ENCODE assay signal across 8 mouse cellular contexts in genomic region chr10:61175442-61176204, GRCm38 (mm10). TPM values are rescaled to one million over a fixed set of nuclear protein-coding genes. Genes with fewer than 3 reads are reported as not detected.
DNase-seq lines count a peak whose midpoint lies in the region; ATAC-seq and TF ChIP-seq lines count a peak whose summit lies in the region.

No protein-coding gene starts in this region.

- peak overlapping the region; percentile 60 for H3K4me3 ChIP-seq in E14TG2a.4 (replicated peaks; ENCODE audit: low read length)
- H3K4me3 ChIP-seq in heart, embryonic 10.5 days: peak overlapping the region; percentile 43
- no peak overlapping the region for H3K4me3 ChIP-seq in midbrain, embryonic 13.5 days (replicated peaks)

- H3K27me3 ChIP-seq in E14TG2a.4 (ENCODE audit: insufficient read depth, low read length): peaks cover 73% of the 10 kb centered on the region
- H3K27me3 ChIP-seq in heart, embryonic 10.5 days (ENCODE audit: insufficient read depth, poor library complexity, severe bottlenecking): peaks cover 66% of the 10 kb centered on the region
- H3K27me3 ChIP-seq in midbrain, embryonic 13.5 days: no peaks in the 10 kb centered on the region

- peak; percentile 85 for DNase-seq in 416B (ENCODE audit: low read depth)
- peak; percentile 94 for DNase-seq in cerebellum, adult 9-10 months
- no peak for DNase-seq in heart, embryonic 10.5 days (ENCODE audit: low spot score)
- DNase-seq in layer of hippocampus, postnatal 25 days (ENCODE audit: extremely low spot score in 1 of 2, low spot score in 1 of 2): peak; percentile 36 to 41
- peak; percentile 37 for DNase-seq in thymus, postnatal 14 days
- DNase-seq in kidney, adult 11 months: no peak

- H3K4me1 ChIP-seq in E14TG2a.4 (replicated peaks; ENCODE audit: low read depth, low read length): peaks cover 21% of the 10 kb centered on the region
- peaks cover 10% of the 10 kb centered on the region for H3K4me1 ChIP-seq in heart, embryonic 10.5 days
- H3K4me1 ChIP-seq in midbrain, embryonic 13.5 days (replicated peaks): no peaks in the 10 kb centered on the region; the same call in 1 of the 2 replicates

- 13% methylated on average over 24 of the region's 24 CpGs for WGBS in heart, embryonic 10.5 days
- 19% methylated on average over 24 of the region's 24 CpGs for WGBS in midbrain, embryonic 13.5 days

- H3K27ac ChIP-seq in heart, embryonic 10.5 days: no peak overlapping the region
- H3K27ac ChIP-seq in midbrain, embryonic 13.5 days: no peak overlapping the region

- peak overlapping the region; percentile 17 for H3K4me2 ChIP-seq in midbrain, embryonic 13.5 days (replicated peaks)

- no peak overlapping the region for H3K9ac ChIP-seq in midbrain, embryonic 13.5 days (replicated peaks)

- no peaks in the 10 kb centered on the region for H3K36me3 ChIP-seq in E14TG2a.4 (ENCODE audit: insufficient read depth, low read length)
- H3K36me3 ChIP-seq in heart, embryonic 10.5 days: no peaks in the 10 kb centered on the region
- H3K36me3 ChIP-seq in midbrain, embryonic 13.5 days: no peaks in the 10 kb centered on the region

- no peak for ATAC-seq in midbrain, embryonic 13.5 days

- no peaks in the 10 kb centered on the region for H3K9me3 ChIP-seq in E14TG2a.4 (ENCODE audit: low read length)
- H3K9me3 ChIP-seq in heart, embryonic 10.5 days: no peaks in the 10 kb centered on the region
- H3K9me3 ChIP-seq in midbrain, embryonic 13.5 days: no peaks in the 10 kb centered on the region

- peak; percentile 81 for TF ChIP-seq CTCF in E14TG2a.4 (conservative IDR thresholded peaks at IDR 0.05; ENCODE audit: low read length)

RNA-seq across cellular contexts. Expression of gene Tbata, which starts 3.9 kb away (rescaled TPM):
- not detected in 2 replicates for polyA plus RNA-seq in heart, embryonic 10.5 days (2016; fragmentation: Nextera tagmentation; extraction: Ambion mirVana)
- 10 to 100 TPM in 1 of 2 experiments, 1 to 10 TPM in 1; 9.6 to 16.1 TPM for total RNA-seq in layer of hippocampus, postnatal 25 days (2021)
- polyA plus RNA-seq in midbrain, embryonic 13.5 days (2015; fragmentation: Nextera tagmentation; extraction: Ambion mirVana): 0.17 TPM in 1 of 2 replicates, not detected in the other

RNA-seq across cellular contexts. Expression of gene Sgpl1, which starts 28.1 kb away (rescaled TPM):
- 34.6 and 41.7 TPM in 2 replicates for polyA plus RNA-seq in heart, embryonic 10.5 days (2016; fragmentation: Nextera tagmentation; extraction: Ambion mirVana)
- 10 to 100 TPM; 18.0 to 22.1 TPM for total RNA-seq in layer of hippocampus, postnatal 25 days (2021)
- 60.8 and 70.8 TPM in 2 replicates for polyA plus RNA-seq in midbrain, embryonic 13.5 days (2015; fragmentation: Nextera tagmentation; extraction: Ambion mirVana)

Comparison
In these comparisons a context has a peak if more than half of its experiments do, and no peak if none do; other contexts are left out.
1. DNase-seq: peak in 416B (single experiment), cerebellum, adult 9-10 months (single experiment), layer of hippocampus, postnatal 25 days (2 of 2) and thymus, postnatal 14 days (single experiment); none in heart, embryonic 10.5 days (single experiment) and kidney, adult 11 months (single experiment).